Mouse (Mus musculus) kidney, adult 2 months (tissue): ENCODE data around the gene Gm4881. TPM values are rescaled to one million over a fixed set of nuclear protein-coding genes. Genes with fewer than 3 reads are reported as not detected.

Experiments used
- DNase-seq: peaks from one replicate; pipeline ENCODE4 v3.0.0; 2021
- H3K27ac ChIP-seq: fragments of 200-500 bp; 2 replicates; pipeline ENCODE4 v1.5.1; 2012; ENCODE audit warnings: low read depth, low read length, control low read depth, inconsistent platforms; ENCODE audit not compliant: insufficient read depth
- H3K27me3 ChIP-seq: fragments of 200-500 bp; replicated peaks from 2 replicates; pipeline ENCODE4 v1.6.1; 2012; ENCODE audit warnings: mild to moderate bottlenecking, moderate library complexity, low read length, inconsistent platforms; ENCODE audit not compliant: control insufficient read depth, insufficient read depth
- H3K36me3 ChIP-seq: fragments of 200-500 bp; 2 replicates; pipeline ENCODE4 v1.6.1; 2012; ENCODE audit warnings: mild to moderate bottlenecking, moderate library complexity, low read length, inconsistent platforms; ENCODE audit not compliant: control insufficient read depth, insufficient read depth
- H3K4me1 ChIP-seq: fragments of 200-500 bp; 2 replicates; pipeline ENCODE4 v1.6.1; 2011; ENCODE audit warnings: low read length; ENCODE audit not compliant: control insufficient read depth, insufficient read depth
- H3K4me3 ChIP-seq: fragments of 200-500 bp; 2 replicates; pipeline ENCODE4 v1.5.1; 2011; ENCODE audit warnings: mild to moderate bottlenecking, low read depth, low read length, control low read depth; ENCODE audit not compliant: insufficient read depth
- CTCF ChIP-seq: fragments of 200-500 bp; conservative IDR thresholded peaks from 2 replicates; pipeline ENCODE4 v1.5.1; 2011; ENCODE audit warnings: low read depth, mild to moderate bottlenecking, control low read depth, low read length, moderate library complexity, mixed read lengths; ENCODE audit not compliant: insufficient read depth, insufficient read length
- POLR2A ChIP-seq: fragments of 200-500 bp; IDR thresholded peaks from one replicate; pipeline ENCODE4 v1.6.1; 2011; ENCODE audit warnings: low read depth, low read length, control low read depth
- WGBS: fragments of 180-500 bp; shearing (Covaris S2); methylation state at CpG from one replicate; pipeline ENCODE4 v1.1.7; 2018; 5-methylcytosine and 5-hydroxymethylcytosine counted together
- polyA plus RNA-seq: library from polyadenylated mRNA; depleted of rRNA; stranded (reverse); fragments of >200 nt; gene quantifications from 2 replicates; pipeline ENCODE4 v1.2.3, GENCODE M21; 2012

Gene Gm4881
- polyA plus RNA-seq, 1 experiment: not detected

GRCm38 (mm10) chr7:24887096-24887495 lies 57.2 kb downstream of the Gm4881 start:
- DNase-seq: no peak
- H3K4me3 ChIP-seq: no peak overlapping the region
- peaks cover 24% of the 10 kb centered on the region for H3K4me1 ChIP-seq
- TF ChIP-seq POLR2A (no peak), CTCF (no peak)
- H3K27ac ChIP-seq: no peak overlapping the region; the same call in 1 of the 2 replicates
- WGBS: 46% methylated on average over 4 of the region's 4 CpGs
- H3K27me3 ChIP-seq: no peaks in the 10 kb centered on the region
- no peaks in the 10 kb centered on the region; the same call in 1 of the 2 replicates for H3K36me3 ChIP-seq

- Histone ChIP-seq H3K27me3 (no peaks in the 10 kb centered on the region), H3K4me1 (peaks cover 24% of the 10 kb centered on the region), H3K4me3 (peak overlapping the region; percentile 91; the same call in 1 of the 2 replicates), H3K36me3 (no peaks in the 10 kb centered on the region; the same call in 1 of the 2 replicates), H3K27ac (peak overlapping the region; percentile 16; the same call in 1 of the 2 replicates)
- no peak for TF ChIP-seq POLR2A
- no peak for TF ChIP-seq CTCF
- DNase-seq: peak; percentile 73
- WGBS: 23% methylated on average over 4 of the region's 4 CpGs
Observed at GRCm38 (mm10) chr7:24886308-24886633, 58.0 kb downstream of the Gm4881 start.

- Histone ChIP-seq H3K27ac (peak overlapping the region; percentile 16), H3K36me3 (no peaks in the 10 kb centered on the region; the same call in 1 of the 2 replicates), H3K27me3 (no peaks in the 10 kb centered on the region), H3K4me3 (peak overlapping the region; percentile 91), H3K4me1 (peaks cover 24% of the 10 kb centered on the region)
- peak; percentile 18 for DNase-seq
- 9% methylated on average over 12 of the region's 12 CpGs for WGBS
- TF ChIP-seq POLR2A: no peak
- TF ChIP-seq CTCF: no peak
Observed at GRCm38 (mm10) chr7:24885468-24886307, 58.6 kb downstream of the Gm4881 start.

- peak; percentile 39 for DNase-seq
- Histone ChIP-seq H3K36me3 (no peaks in the 10 kb centered on the region; the same call in 1 of the 2 replicates), H3K27me3 (no peaks in the 10 kb centered on the region), H3K27ac (peak overlapping the region; percentile 74), H3K4me3 (peak overlapping the region; percentile 91), H3K4me1 (peaks cover 18% of the 10 kb centered on the region)
- TF ChIP-seq CTCF (no peak), POLR2A (no peak)
- under 1% methylated on average over 47 of the region's 47 CpGs for WGBS
Observed at GRCm38 (mm10) chr7:24884693-24885291, 59.5 kb downstream of the Gm4881 start.

- DNase-seq: peak; percentile 99
- H3K27ac ChIP-seq: peak within 1 kb of the TSS; percentile 76
- WGBS: under 1% methylated on average over 57 of the region's 57 CpGs
- no peaks in the 10 kb centered on the region; the same call in 1 of the 2 replicates for H3K36me3 ChIP-seq
- no peaks in the 10 kb centered on the region for H3K27me3 ChIP-seq
- peak within 1 kb of the TSS; percentile 91 for H3K4me3 ChIP-seq
- TF ChIP-seq CTCF: peak; percentile 67
- TF ChIP-seq POLR2A: peak; percentile 84
- peaks cover 15% of the 10 kb centered on the region; the same call in 1 of the 2 replicates for H3K4me1 ChIP-seq
Observed at GRCm38 (mm10) chr7:24883896-24884692, 60.2 kb downstream of the Gm4881 start, which contains the start of gene Rps19. Gene Rps19 (plus strand): TSS chr7:24884371.

- no peak for TF ChIP-seq CTCF
- no peak for TF ChIP-seq POLR2A
- Histone ChIP-seq H3K4me1 (peaks cover 14% of the 10 kb centered on the region; the same call in 1 of the 2 replicates), H3K27me3 (no peaks in the 10 kb centered on the region), H3K36me3 (no peaks in the 10 kb centered on the region; the same call in 1 of the 2 replicates), H3K27ac (no peak overlapping the region), H3K4me3 (no peak overlapping the region)
- no peak for DNase-seq
- WGBS: 93% methylated on average over 9 of the region's 9 CpGs
Observed at GRCm38 (mm10) chr7:24882416-24883199, 61.7 kb downstream of the Gm4881 start.
